Mouse (Mus musculus): ENCODE measurements around the gene Adamts8. TPM values are rescaled to one million over a fixed set of nuclear protein-coding genes. Genes with fewer than 3 reads are reported as not detected.

Adamts8 gene
- polyA plus RNA-seq, 1 experiment from 2014 or later, result 0.57 TPM

DNA sequence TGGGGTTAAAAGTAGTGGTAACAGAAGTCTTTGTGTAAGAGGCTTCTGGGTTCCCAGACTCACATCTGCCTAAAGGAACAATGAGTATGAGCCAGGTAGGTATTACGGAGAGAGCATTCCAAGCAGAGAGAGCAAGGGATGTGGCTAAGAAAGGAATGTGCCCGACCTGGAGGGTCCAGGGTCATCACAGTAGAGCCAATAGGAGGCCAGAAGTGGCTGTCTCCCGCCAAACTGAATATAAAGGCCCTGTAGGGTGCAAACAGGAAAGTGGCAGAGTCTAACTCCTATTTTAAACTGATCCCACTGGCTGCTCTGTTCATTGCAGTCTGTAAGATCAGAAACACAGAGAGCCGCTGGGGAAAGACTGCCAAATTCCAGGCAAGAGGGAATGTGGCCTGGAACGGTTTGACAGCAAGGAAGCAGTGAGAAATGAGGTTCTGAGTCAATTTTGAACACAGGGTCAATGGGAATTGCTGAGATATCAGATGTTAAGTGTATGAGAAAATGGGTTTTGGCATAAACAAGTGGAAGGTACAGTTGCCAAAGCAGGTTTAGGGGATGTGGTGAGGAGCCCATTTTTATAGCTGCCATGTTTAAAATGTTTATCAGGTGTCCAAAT is 34.6 kb upstream of the Adamts8 start:
- no peaks in the 10 kb centered on the region for H3K9me3 ChIP-seq (ENCODE audit: control insufficient read depth, low read length)
- no peak for ATAC-seq (ENCODE audit: low FRiP score)
- no peaks in the 10 kb centered on the region for H3K36me3 ChIP-seq (ENCODE audit: control insufficient read depth, insufficient read depth, low read length)
- H3K27ac ChIP-seq (ENCODE audit: low read depth, low read length), result no peak overlapping the region
- no peaks in the 10 kb centered on the region for H3K4me1 ChIP-seq (ENCODE audit: control insufficient read depth, insufficient read depth, low read length)
- H3K9ac ChIP-seq (ENCODE audit: low read length), result no peak overlapping the region
- H3K4me3 ChIP-seq (ENCODE audit: low read depth, low read length), result no peak overlapping the region
- DNase-seq (ENCODE audit: low spot score, missing footprints), result peak; percentile 19
- H3K27me3 ChIP-seq (ENCODE audit: control insufficient read depth, insufficient read depth, low read length), result no peaks in the 10 kb centered on the region
- H3K4me2 ChIP-seq, result no peak overlapping the region
- WGBS, result 64% methylated on average over 5 of the region's 5 CpGs

GRCm38 (mm10) chr9:30908296-30908690 is 34.1 kb upstream of the Adamts8 start:
- WGBS, result 85% methylated on average over 5 of the region's 5 CpGs
- no peak for ATAC-seq (ENCODE audit: low FRiP score)

DNA sequence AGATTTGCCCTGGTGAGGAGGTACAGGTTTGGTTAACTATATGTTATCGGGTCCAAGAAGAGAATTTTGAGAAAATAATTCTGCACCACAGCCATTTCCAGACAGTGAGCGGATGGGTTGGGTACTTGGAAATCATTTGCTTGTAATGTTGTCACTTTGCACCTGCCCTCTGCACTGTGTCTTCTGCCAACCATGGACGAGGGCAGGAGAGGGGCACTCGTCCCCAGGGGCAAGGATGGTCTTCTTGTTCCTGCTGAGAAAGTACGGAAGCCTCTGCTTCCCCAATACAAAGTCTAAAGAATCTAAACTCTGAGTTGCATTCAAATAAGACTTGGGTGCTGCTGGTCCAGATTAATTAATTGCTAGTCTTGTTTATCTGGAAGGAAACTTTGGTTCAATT is 33.4 kb upstream of the Adamts8 start:
- Histone ChIP-seq H3K36me3 (ENCODE audit: control insufficient read depth, insufficient read depth, low read length) (no peaks in the 10 kb centered on the region), H3K27me3 (ENCODE audit: control insufficient read depth, insufficient read depth, low read length) (no peaks in the 10 kb centered on the region), H3K4me2 (no peak overlapping the region), H3K9ac (ENCODE audit: low read length) (no peak overlapping the region), H3K9me3 (ENCODE audit: control insufficient read depth, low read length) (no peaks in the 10 kb centered on the region), H3K4me1 (ENCODE audit: control insufficient read depth, insufficient read depth, low read length) (no peaks in the 10 kb centered on the region), H3K27ac (ENCODE audit: low read depth, low read length) (no peak overlapping the region), H3K4me3 (ENCODE audit: low read depth, low read length) (no peak overlapping the region)
- ATAC-seq (ENCODE audit: low FRiP score) (no peak), DNase-seq (ENCODE audit: low spot score, missing footprints) (peak; percentile 23)
- 90% methylated on average over 5 of the region's 5 CpGs for WGBS

More at GRCm38 (mm10) chr9:30908296-30908690, 34.1 kb upstream of the Adamts8 start:
- no peak overlapping the region for H3K27ac ChIP-seq (ENCODE audit: low read depth, low read length)
- no peaks in the 10 kb centered on the region for H3K4me1 ChIP-seq (ENCODE audit: control insufficient read depth, insufficient read depth, low read length)
- no peaks in the 10 kb centered on the region for H3K9me3 ChIP-seq (ENCODE audit: control insufficient read depth, low read length)
- H3K27me3 ChIP-seq (ENCODE audit: control insufficient read depth, insufficient read depth, low read length), result no peaks in the 10 kb centered on the region
- H3K9ac ChIP-seq (ENCODE audit: low read length), result no peak overlapping the region
- no peak overlapping the region for H3K4me2 ChIP-seq
- H3K4me3 ChIP-seq (ENCODE audit: low read depth, low read length), result no peak overlapping the region
- peak; percentile 61 for DNase-seq (ENCODE audit: low spot score, missing footprints)
- H3K36me3 ChIP-seq (ENCODE audit: control insufficient read depth, insufficient read depth, low read length), result no peaks in the 10 kb centered on the region

DNA sequence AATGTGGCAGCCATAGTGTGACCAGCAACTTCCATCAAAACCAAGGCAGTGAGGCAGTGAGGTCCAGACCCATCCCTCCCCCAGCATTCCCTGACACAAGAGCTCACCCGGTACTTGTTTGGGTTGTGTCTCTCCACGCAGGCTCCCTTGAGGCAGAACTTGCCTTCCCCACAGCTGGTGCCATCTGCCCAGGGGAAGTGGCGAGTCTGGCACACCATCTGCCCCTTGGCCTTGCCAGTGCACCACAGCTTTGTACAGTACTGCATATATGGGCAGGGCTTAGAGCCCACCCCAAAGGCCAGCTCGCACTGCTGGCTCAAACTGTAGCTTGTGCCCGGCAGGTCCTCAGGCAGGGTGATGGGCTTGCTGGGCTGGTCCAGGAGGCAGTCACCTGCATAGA is 31.9 kb upstream of the Adamts8 start:
- DNase-seq (ENCODE audit: low spot score, missing footprints), result no peak
- no peak for ATAC-seq (ENCODE audit: low FRiP score)
- Histone ChIP-seq H3K4me1 (ENCODE audit: control insufficient read depth, insufficient read depth, low read length) (no peaks in the 10 kb centered on the region), H3K9ac (ENCODE audit: low read length) (no peak overlapping the region), H3K4me3 (ENCODE audit: low read depth, low read length) (no peak overlapping the region), H3K36me3 (ENCODE audit: control insufficient read depth, insufficient read depth, low read length) (no peaks in the 10 kb centered on the region), H3K27me3 (ENCODE audit: control insufficient read depth, insufficient read depth, low read length) (no peaks in the 10 kb centered on the region), H3K4me2 (no peak overlapping the region), H3K9me3 (ENCODE audit: control insufficient read depth, low read length) (no peaks in the 10 kb centered on the region), H3K27ac (ENCODE audit: low read depth, low read length) (no peak overlapping the region)
- WGBS, result 93% methylated on average over 5 of the region's 5 CpGs

DNA sequence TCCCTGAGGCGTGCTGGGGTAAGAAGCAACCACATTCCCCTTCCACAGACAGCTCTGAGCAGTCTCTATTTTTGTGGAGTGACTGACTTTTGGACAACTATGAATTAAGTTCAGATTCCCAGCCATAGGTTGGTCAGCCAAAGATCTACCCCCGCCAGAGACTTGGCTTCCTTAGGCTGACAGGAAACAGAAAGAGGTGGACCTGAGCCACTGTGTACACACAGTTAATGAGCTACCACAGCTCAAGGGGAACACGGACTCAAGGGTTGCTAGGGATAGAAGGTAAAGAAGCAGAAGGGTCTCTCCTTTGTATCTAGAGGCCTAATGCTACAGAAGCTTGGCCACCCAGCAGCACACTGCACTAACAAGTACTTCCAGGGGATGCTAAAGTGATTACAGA is 30.2 kb upstream of the Adamts8 start:
- H3K36me3 ChIP-seq (ENCODE audit: control insufficient read depth, insufficient read depth, low read length), result no peaks in the 10 kb centered on the region
- no peak overlapping the region for H3K4me2 ChIP-seq
- no peak overlapping the region for H3K4me3 ChIP-seq (ENCODE audit: low read depth, low read length)
- no peak for ATAC-seq (ENCODE audit: low FRiP score)
- no peak overlapping the region for H3K9ac ChIP-seq (ENCODE audit: low read length)
- no peaks in the 10 kb centered on the region for H3K4me1 ChIP-seq (ENCODE audit: control insufficient read depth, insufficient read depth, low read length)
- 70% methylated on average over 3 of the region's 3 CpGs for whole genome bisulfite sequencing
- no peaks in the 10 kb centered on the region for H3K9me3 ChIP-seq (ENCODE audit: control insufficient read depth, low read length)
- H3K27ac ChIP-seq (ENCODE audit: low read depth, low read length), result no peak overlapping the region
- H3K27me3 ChIP-seq (ENCODE audit: control insufficient read depth, insufficient read depth, low read length), result no peaks in the 10 kb centered on the region
- DNase-seq (ENCODE audit: low spot score, missing footprints), result no peak

DNA sequence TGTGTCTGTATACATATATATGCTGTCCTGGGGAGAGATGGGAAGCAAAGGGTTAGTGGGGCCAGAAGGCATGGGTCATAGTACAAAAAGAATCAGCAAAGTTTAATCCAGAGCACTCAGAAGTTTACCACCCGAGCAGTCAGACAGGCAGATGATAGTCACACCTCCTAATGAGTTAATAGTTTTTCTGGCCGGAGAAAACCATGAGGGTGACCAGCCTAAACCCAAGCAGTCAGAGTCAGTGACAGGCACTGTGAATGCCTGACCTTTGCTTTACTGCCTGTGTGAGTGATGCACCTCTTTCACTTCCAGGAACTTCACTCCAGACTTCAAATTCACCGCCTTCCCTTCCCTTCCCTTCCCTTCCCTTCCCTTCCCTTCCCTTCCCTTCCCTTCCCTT is 28.9 kb upstream of the Adamts8 start:
- H3K4me3 ChIP-seq (ENCODE audit: low read depth, low read length), result no peak overlapping the region
- 68% methylated on average over 3 of the region's 3 CpGs for WGBS
- DNase-seq (ENCODE audit: low spot score, missing footprints) (peak; percentile 51), ATAC-seq (ENCODE audit: low FRiP score) (no peak)
- no peak overlapping the region for H3K4me2 ChIP-seq
- no peaks in the 10 kb centered on the region for H3K9me3 ChIP-seq (ENCODE audit: control insufficient read depth, low read length)
- H3K27ac ChIP-seq (ENCODE audit: low read depth, low read length), result no peak overlapping the region
- H3K9ac ChIP-seq (ENCODE audit: low read length), result no peak overlapping the region
- H3K4me1 ChIP-seq (ENCODE audit: control insufficient read depth, insufficient read depth, low read length), result no peaks in the 10 kb centered on the region
- H3K36me3 ChIP-seq (ENCODE audit: control insufficient read depth, insufficient read depth, low read length), result no peaks in the 10 kb centered on the region
- no peaks in the 10 kb centered on the region for H3K27me3 ChIP-seq (ENCODE audit: control insufficient read depth, insufficient read depth, low read length)

DNA sequence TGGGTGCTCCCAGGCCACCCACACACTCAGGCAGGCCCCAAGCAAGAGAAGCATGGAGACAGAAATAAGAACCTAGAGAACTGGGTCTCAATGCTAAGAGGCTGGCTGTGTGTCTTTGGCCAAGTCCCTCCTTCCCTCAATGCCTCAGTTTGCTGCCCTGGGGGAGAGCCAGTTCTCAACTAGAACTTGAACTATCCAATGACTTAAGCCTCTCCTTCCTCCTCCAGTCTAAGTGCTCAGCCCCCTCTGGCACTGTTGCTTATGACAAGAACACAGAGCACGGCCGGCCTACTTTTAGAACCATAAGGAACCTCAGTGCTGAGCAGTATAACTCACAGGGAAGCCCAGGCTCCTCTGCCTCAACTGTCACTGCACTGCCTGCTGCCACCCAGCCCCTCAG is 28.1 kb upstream of the Adamts8 start:
- Histone ChIP-seq H3K36me3 (ENCODE audit: control insufficient read depth, insufficient read depth, low read length) (no peaks in the 10 kb centered on the region), H3K27ac (ENCODE audit: low read depth, low read length) (no peak overlapping the region), H3K9me3 (ENCODE audit: control insufficient read depth, low read length) (no peaks in the 10 kb centered on the region), H3K4me3 (ENCODE audit: low read depth, low read length) (no peak overlapping the region), H3K27me3 (ENCODE audit: control insufficient read depth, insufficient read depth, low read length) (no peaks in the 10 kb centered on the region), H3K4me1 (ENCODE audit: control insufficient read depth, insufficient read depth, low read length) (no peaks in the 10 kb centered on the region), H3K9ac (ENCODE audit: low read length) (no peak overlapping the region), H3K4me2 (no peak overlapping the region)
- DNase-seq (ENCODE audit: low spot score, missing footprints), result peak; percentile 35
- WGBS, result 89% methylated on average over 2 of the region's 2 CpGs
- no peak for ATAC-seq (ENCODE audit: low FRiP score)

DNA sequence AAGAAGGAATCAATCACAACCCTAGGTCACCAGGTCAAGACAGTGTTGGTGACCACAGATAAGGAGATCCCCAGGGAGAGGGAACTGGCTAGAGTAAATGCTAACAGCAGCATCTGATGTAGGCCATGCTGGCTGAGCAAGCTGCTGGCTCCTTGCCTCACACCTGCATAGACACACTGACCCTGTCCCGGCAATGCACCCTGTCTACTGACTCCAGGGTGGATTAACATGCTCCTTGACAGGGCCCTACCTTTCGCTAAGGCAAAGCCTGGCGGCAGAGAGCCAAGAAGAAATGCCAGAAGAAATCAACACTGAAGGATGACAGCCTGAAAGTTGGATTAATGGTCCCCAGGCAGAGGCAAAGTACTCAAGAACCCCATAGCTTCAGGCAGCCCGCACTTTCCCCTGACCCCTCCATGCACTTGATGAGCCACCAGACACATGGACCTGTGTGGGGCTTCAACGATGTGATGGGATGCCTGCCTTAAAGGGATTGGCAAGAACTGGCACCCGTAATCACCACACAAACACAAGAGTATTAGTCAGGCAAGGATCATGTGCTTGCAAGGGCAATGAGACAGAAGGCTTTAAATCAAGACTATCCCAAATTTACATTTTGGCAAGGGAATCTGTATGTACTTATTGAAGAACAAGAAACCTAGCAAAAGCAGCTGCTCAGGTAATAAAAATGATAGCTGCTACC is 25.9 kb upstream of the Adamts8 start:
- H3K4me3 ChIP-seq (ENCODE audit: low read depth, low read length), result no peak overlapping the region
- H3K27me3 ChIP-seq (ENCODE audit: control insufficient read depth, insufficient read depth, low read length), result peaks cover 4% of the 10 kb centered on the region
- no peaks in the 10 kb centered on the region for H3K36me3 ChIP-seq (ENCODE audit: control insufficient read depth, insufficient read depth, low read length)
- ATAC-seq (ENCODE audit: low FRiP score) (no peak), DNase-seq (ENCODE audit: low spot score, missing footprints) (peak; percentile 59)
- H3K9me3 ChIP-seq (ENCODE audit: control insufficient read depth, low read length), result no peaks in the 10 kb centered on the region
- 84% methylated on average over 6 of the region's 6 CpGs for WGBS
- H3K4me1 ChIP-seq (ENCODE audit: control insufficient read depth, insufficient read depth, low read length), result peaks cover 1% of the 10 kb centered on the region; the same call in 1 of the 2 replicates
- no peak overlapping the region for H3K9ac ChIP-seq (ENCODE audit: low read length)
- no peak overlapping the region for H3K4me2 ChIP-seq
- H3K27ac ChIP-seq (ENCODE audit: low read depth, low read length), result no peak overlapping the region

GRCm38 (mm10) chr9:30918466-30919356 is 23.7 kb upstream of the Adamts8 start:
- Histone ChIP-seq H3K4me1 (ENCODE audit: control insufficient read depth, insufficient read depth, low read length) (peaks cover 3% of the 10 kb centered on the region; the same call in 1 of the 2 replicates), H3K4me2 (no peak overlapping the region), H3K9ac (ENCODE audit: low read length) (no peak overlapping the region), H3K36me3 (ENCODE audit: control insufficient read depth, insufficient read depth, low read length) (no peaks in the 10 kb centered on the region), H3K27ac (ENCODE audit: low read depth, low read length) (no peak overlapping the region), H3K9me3 (ENCODE audit: control insufficient read depth, low read length) (no peaks in the 10 kb centered on the region), H3K27me3 (ENCODE audit: control insufficient read depth, insufficient read depth, low read length) (peaks cover 19% of the 10 kb centered on the region), H3K4me3 (ENCODE audit: low read depth, low read length) (no peak overlapping the region)
- ATAC-seq (ENCODE audit: low FRiP score), result no peak
- 67% methylated on average over 12 of the region's 12 CpGs for WGBS
- DNase-seq (ENCODE audit: low spot score, missing footprints), result peak; percentile 78

All from midbrain, embryonic 11.5 days (tissue).